Mouse (Mus musculus): ENCODE measurements around the gene Unc50. TPM values are rescaled to one million over a fixed set of nuclear protein-coding genes. Genes with fewer than 3 reads are reported as not detected.
A peak's percentile ranks its signal among the peaks of the same experiment; 100 is the strongest.

The Unc50 gene
- 77.0 and 78.6 TPM in 2 replicates for polyA plus RNA-seq (2015; fragmentation: Nextera tagmentation; extraction: Ambion mirVana)

GRCm38 (mm10) chr1:37429366-37430296 lies at the start of gene Unc50, which contains the start of gene Coa5:
Gene Unc50 (plus strand): TSS chr1:37430139.
Gene Coa5 (minus strand): TSS chr1:37430103.
- 2% methylated on average over 57 of the region's 57 CpGs for WGBS (ENCODE audit: insufficient replicate concordance)
- H3K4me1 ChIP-seq (ENCODE audit: insufficient read depth): peaks cover 19% of the 10 kb centered on the region

GRCm38 (mm10) chr1:37380913-37381312 lies 49.0 kb upstream of the Unc50 start:
- 77% methylated on average over 5 of the region's 5 CpGs for whole genome bisulfite sequencing (ENCODE audit: insufficient replicate concordance)
- no peak for ATAC-seq
- no peaks in the 10 kb centered on the region for H3K27me3 ChIP-seq (ENCODE audit: insufficient read depth, low read length)

More at GRCm38 (mm10) chr1:37429366-37430296, at the start of gene Unc50, which contains the start of gene Coa5:
- peak; percentile 94 for DNase-seq
- Histone ChIP-seq H3K27me3 (ENCODE audit: insufficient read depth, low read length) (no peaks in the 10 kb centered on the region), H3K27ac (ENCODE audit: low read depth) (peak within 1 kb of the TSS; percentile 94), H3K4me2 (ENCODE audit: low read depth, low read length) (peak within 1 kb of the TSS; percentile 81), H3K9me3 (ENCODE audit: low read length) (0 out of 2 replicates have a peak, but pooled peaks cover under 1% of the 10 kb centered on the region), H3K9ac (replicated peaks) (peak within 1 kb of the TSS; percentile 96), H3K36me3 (replicated peaks; ENCODE audit: insufficient read depth, low read length) (peaks cover 38% of the 10 kb centered on the region), H3K4me3 (ENCODE audit: low read depth, low read length) (peak within 1 kb of the TSS; percentile 92)
- TF ChIP-seq CTCF (IDR thresholded peaks at IDR 0.05; ENCODE audit: low read depth): peak; percentile 33
- no peak for TF ChIP-seq EP300 (IDR thresholded peaks at IDR 0.05; ENCODE audit: low read depth)
- ATAC-seq: peak; percentile 97

GRCm38 (mm10) chr1:37384304-37384703 lies 45.6 kb upstream of the Unc50 start:
- TF ChIP-seq CTCF (IDR thresholded peaks at IDR 0.05; ENCODE audit: low read depth) (no peak), EP300 (IDR thresholded peaks at IDR 0.05; ENCODE audit: low read depth) (no peak)
- no peak overlapping the region for H3K4me2 ChIP-seq (ENCODE audit: low read depth, low read length)
- ATAC-seq (no peak), DNase-seq (no peak)
- no peak overlapping the region for H3K9ac ChIP-seq (replicated peaks)
- H3K27ac ChIP-seq (ENCODE audit: low read depth): no peak overlapping the region
- peaks cover 16% of the 10 kb centered on the region; the same call in 1 of the 2 replicates for H3K36me3 ChIP-seq (replicated peaks; ENCODE audit: insufficient read depth, low read length)
- no peaks in the 10 kb centered on the region for H3K4me1 ChIP-seq (ENCODE audit: insufficient read depth)
- H3K27me3 ChIP-seq (ENCODE audit: insufficient read depth, low read length): no peaks in the 10 kb centered on the region
- H3K4me3 ChIP-seq (ENCODE audit: low read depth, low read length): no peak overlapping the region
- H3K9me3 ChIP-seq (ENCODE audit: low read length): no peaks in the 10 kb centered on the region
- 57% methylated on average over 3 of the region's 3 CpGs for WGBS (ENCODE audit: insufficient replicate concordance)

More at GRCm38 (mm10) chr1:37380913-37381312, 49.0 kb upstream of the Unc50 start:
- Histone ChIP-seq H3K36me3 (replicated peaks; ENCODE audit: insufficient read depth, low read length) (peaks cover 29% of the 10 kb centered on the region), H3K27ac (ENCODE audit: low read depth) (no peak overlapping the region), H3K4me1 (ENCODE audit: insufficient read depth) (no peaks in the 10 kb centered on the region), H3K4me3 (ENCODE audit: low read depth, low read length) (no peak overlapping the region), H3K9ac (replicated peaks) (no peak overlapping the region), H3K4me2 (ENCODE audit: low read depth, low read length) (no peak overlapping the region), H3K9me3 (ENCODE audit: low read length) (no peaks in the 10 kb centered on the region)
- DNase-seq: no peak
- TF ChIP-seq CTCF (IDR thresholded peaks at IDR 0.05; ENCODE audit: low read depth) (no peak), EP300 (IDR thresholded peaks at IDR 0.05; ENCODE audit: low read depth) (no peak)

GRCm38 (mm10) chr1:37386448-37386971 lies 43.4 kb upstream of the Unc50 start:
- Histone ChIP-seq H3K27me3 (ENCODE audit: insufficient read depth, low read length) (no peaks in the 10 kb centered on the region), H3K9me3 (ENCODE audit: low read length) (no peaks in the 10 kb centered on the region), H3K9ac (replicated peaks) (no peak overlapping the region), H3K27ac (ENCODE audit: low read depth) (no peak overlapping the region), H3K4me2 (ENCODE audit: low read depth, low read length) (no peak overlapping the region), H3K36me3 (replicated peaks; ENCODE audit: insufficient read depth, low read length) (peaks cover 18% of the 10 kb centered on the region), H3K4me1 (ENCODE audit: insufficient read depth) (no peaks in the 10 kb centered on the region), H3K4me3 (ENCODE audit: low read depth, low read length) (no peak overlapping the region)
- ATAC-seq: no peak
- DNase-seq: no peak
- 72% methylated on average over 7 of the region's 7 CpGs for WGBS (ENCODE audit: insufficient replicate concordance)
- TF ChIP-seq CTCF (IDR thresholded peaks at IDR 0.05; ENCODE audit: low read depth): no peak
- TF ChIP-seq EP300 (IDR thresholded peaks at IDR 0.05; ENCODE audit: low read depth): no peak

GRCm38 (mm10) chr1:37393174-37393573 lies 36.8 kb upstream of the Unc50 start:
- H3K36me3 ChIP-seq (replicated peaks; ENCODE audit: insufficient read depth, low read length): peaks cover 33% of the 10 kb centered on the region
- no peaks in the 10 kb centered on the region for H3K9me3 ChIP-seq (ENCODE audit: low read length)
- H3K4me1 ChIP-seq (ENCODE audit: insufficient read depth): no peaks in the 10 kb centered on the region
- no peak for TF ChIP-seq CTCF (IDR thresholded peaks at IDR 0.05; ENCODE audit: low read depth)
- no peak for TF ChIP-seq EP300 (IDR thresholded peaks at IDR 0.05; ENCODE audit: low read depth)
- no peak overlapping the region for H3K4me2 ChIP-seq (ENCODE audit: low read depth, low read length)
- ATAC-seq (no peak), DNase-seq (no peak)
- no peaks in the 10 kb centered on the region for H3K27me3 ChIP-seq (ENCODE audit: insufficient read depth, low read length)
- WGBS (ENCODE audit: insufficient replicate concordance): 76% methylated on average over 5 of the region's 5 CpGs
- H3K9ac ChIP-seq (replicated peaks): no peak overlapping the region
- no peak overlapping the region for H3K27ac ChIP-seq (ENCODE audit: low read depth)
- H3K4me3 ChIP-seq (ENCODE audit: low read depth, low read length): no peak overlapping the region

- H3K36me3 ChIP-seq (replicated peaks; ENCODE audit: insufficient read depth, low read length): peaks cover 31% of the 10 kb centered on the region
- ATAC-seq (no peak), DNase-seq (no peak)
- H3K27ac ChIP-seq (ENCODE audit: low read depth): no peak overlapping the region
- 68% methylated on average over 1 of the region's 1 CpGs for WGBS (ENCODE audit: insufficient replicate concordance)
- H3K27me3 ChIP-seq (ENCODE audit: insufficient read depth, low read length): no peaks in the 10 kb centered on the region
- TF ChIP-seq CTCF (IDR thresholded peaks at IDR 0.05; ENCODE audit: low read depth) (no peak), EP300 (IDR thresholded peaks at IDR 0.05; ENCODE audit: low read depth) (no peak)
- no peak overlapping the region for H3K4me3 ChIP-seq (ENCODE audit: low read depth, low read length)
- H3K4me2 ChIP-seq (ENCODE audit: low read depth, low read length): no peak overlapping the region
- no peaks in the 10 kb centered on the region for H3K4me1 ChIP-seq (ENCODE audit: insufficient read depth)
- no peaks in the 10 kb centered on the region for H3K9me3 ChIP-seq (ENCODE audit: low read length)
- H3K9ac ChIP-seq (replicated peaks): no peak overlapping the region
These were observed 33.5 kb upstream of the Unc50 start for GRCm38 (mm10) chr1:37396481-37396880.
